Mouse (Mus musculus): ENCODE data around the gene Cyp27a1. TPM values are rescaled to one million over a fixed set of nuclear protein-coding genes. Genes with fewer than 3 reads are reported as not detected.
A peak's percentile ranks its signal among the peaks of the same experiment; 100 is the strongest.

Cyp27a1 gene
- polyA plus RNA-seq, 1 experiment from 2014 or later = 14.1 TPM

- H3K4me3 ChIP-seq = peak overlapping the region; percentile 5; the same call in 1 of the 2 replicates
- 6% methylated on average over 5 of the region's 5 CpGs for WGBS
- H3K36me3 ChIP-seq = no peaks in the 10 kb centered on the region
- H3K4me2 ChIP-seq (replicated peaks) = peak overlapping the region; percentile 89
- peaks cover 21% of the 10 kb centered on the region for H3K4me1 ChIP-seq
- H3K27ac ChIP-seq = no peak overlapping the region
- no peak for ATAC-seq (ENCODE audit: low FRiP score, low read depth)
- no peak overlapping the region for H3K9ac ChIP-seq
- H3K9me3 ChIP-seq = no peaks in the 10 kb centered on the region
- H3K27me3 ChIP-seq = peaks cover 93% of the 10 kb centered on the region
Observed at GRCm38 (mm10) chr1:74775816-74776215, 62.4 kb downstream of the Cyp27a1 start.

- peaks cover 20% of the 10 kb centered on the region for H3K4me1 ChIP-seq
- no peak overlapping the region for H3K4me3 ChIP-seq
- 30% methylated on average over 3 of the region's 3 CpGs for WGBS
- no peaks in the 10 kb centered on the region for H3K9me3 ChIP-seq
- no peak overlapping the region for H3K4me2 ChIP-seq (replicated peaks)
- H3K9ac ChIP-seq = no peak overlapping the region
- H3K27ac ChIP-seq = no peak overlapping the region
- peaks cover 95% of the 10 kb centered on the region for H3K27me3 ChIP-seq
- no peak for ATAC-seq (ENCODE audit: low FRiP score, low read depth)
- H3K36me3 ChIP-seq = no peaks in the 10 kb centered on the region
Observed at GRCm38 (mm10) chr1:74778934-74779486, 65.6 kb downstream of the Cyp27a1 start.

GRCm38 (mm10) chr1:74782045-74782444 is 68.7 kb downstream of the Cyp27a1 start:
- ATAC-seq (ENCODE audit: low FRiP score, low read depth) = no peak
- Histone ChIP-seq H3K4me2 (replicated peaks) (no peak overlapping the region), H3K4me3 (no peak overlapping the region), H3K27ac (no peak overlapping the region), H3K27me3 (peaks cover 94% of the 10 kb centered on the region), H3K36me3 (no peaks in the 10 kb centered on the region), H3K9ac (no peak overlapping the region), H3K4me1 (peaks cover 22% of the 10 kb centered on the region), H3K9me3 (peaks cover 5% of the 10 kb centered on the region; the same call in 1 of the 2 replicates)
- 18% methylated on average over 14 of the region's 14 CpGs for WGBS

GRCm38 (mm10) chr1:74783554-74783953 is 70.2 kb downstream of the Cyp27a1 start:
- 3% methylated on average over 12 of the region's 13 CpGs for WGBS
- ATAC-seq (ENCODE audit: low FRiP score, low read depth) = no peak

GRCm38 (mm10) chr1:74784041-74784759 is 70.8 kb downstream of the Cyp27a1 start:
- Histone ChIP-seq H3K9ac (peak overlapping the region; percentile 59), H3K4me3 (peak overlapping the region; percentile 44), H3K9me3 (peaks cover 5% of the 10 kb centered on the region; the same call in 1 of the 2 replicates), H3K27ac (no peak overlapping the region), H3K4me1 (peaks cover 32% of the 10 kb centered on the region), H3K4me2 (replicated peaks) (peak overlapping the region; percentile 79), H3K27me3 (peaks cover 95% of the 10 kb centered on the region), H3K36me3 (no peaks in the 10 kb centered on the region)
- WGBS = under 1% methylated on average over 67 of the region's 67 CpGs
- ATAC-seq (ENCODE audit: low FRiP score, low read depth) = no peak

More at GRCm38 (mm10) chr1:74783554-74783953, 70.2 kb downstream of the Cyp27a1 start:
- peaks cover 26% of the 10 kb centered on the region for H3K4me1 ChIP-seq
- peaks cover 95% of the 10 kb centered on the region for H3K27me3 ChIP-seq
- H3K4me2 ChIP-seq (replicated peaks) = peak overlapping the region; percentile 79
- H3K36me3 ChIP-seq = no peaks in the 10 kb centered on the region
- peaks cover 5% of the 10 kb centered on the region; the same call in 1 of the 2 replicates for H3K9me3 ChIP-seq
- H3K27ac ChIP-seq = peak overlapping the region; percentile 22; the same call in 1 of the 2 replicates
- H3K4me3 ChIP-seq = peak overlapping the region; percentile 44
- H3K9ac ChIP-seq = peak overlapping the region; percentile 59; the same call in 1 of the 2 replicates

Other genes with a start within 250 kb of the Cyp27a1 start
- gene Cnot9, start 207.5 kb upstream of the Cyp27a1 start, polyA plus RNA-seq (2015; fragmentation: Nextera tagmentation; extraction: Ambion mirVana) = 69.4 and 70.5 TPM in 2 replicates
- 0.79 and 1.5 TPM in 2 replicates for gene Plcd4, start 170.7 kb upstream of the Cyp27a1 start, polyA plus RNA-seq (2015; fragmentation: Nextera tagmentation; extraction: Ambion mirVana)
- gene Usp37, start 169.3 kb upstream of the Cyp27a1 start, polyA plus RNA-seq (2015; fragmentation: Nextera tagmentation; extraction: Ambion mirVana) = 37.2 and 40.3 TPM in 2 replicates
- gene Zfp142, start 125.3 kb upstream of the Cyp27a1 start, polyA plus RNA-seq (2015; fragmentation: Nextera tagmentation; extraction: Ambion mirVana) = 8.1 TPM in 2 replicates
- 16.5 and 16.6 TPM in 2 replicates for gene Bcs1l, start 125.3 kb upstream of the Cyp27a1 start, polyA plus RNA-seq (2015; fragmentation: Nextera tagmentation; extraction: Ambion mirVana)
- 41.6 and 45.9 TPM in 2 replicates for gene Rnf25, start 112.2 kb upstream of the Cyp27a1 start, polyA plus RNA-seq (2015; fragmentation: Nextera tagmentation; extraction: Ambion mirVana)
- 9.6 and 10.9 TPM in 2 replicates for gene Stk36, start 112.1 kb upstream of the Cyp27a1 start, polyA plus RNA-seq (2015; fragmentation: Nextera tagmentation; extraction: Ambion mirVana)
- 16.3 and 19.1 TPM in 2 replicates for gene Ttll4, start 51.8 kb upstream of the Cyp27a1 start, polyA plus RNA-seq (2015; fragmentation: Nextera tagmentation; extraction: Ambion mirVana)
- 1.9 and 2.1 TPM in 2 replicates for gene Prkag3, start 35.6 kb downstream of the Cyp27a1 start, polyA plus RNA-seq (2015; fragmentation: Nextera tagmentation; extraction: Ambion mirVana)
- 39.7 and 51.8 TPM in 2 replicates for gene Wnt6, start 58.3 kb downstream of the Cyp27a1 start, polyA plus RNA-seq (2015; fragmentation: Nextera tagmentation; extraction: Ambion mirVana)
- 3.9 and 4.5 TPM in 2 replicates for gene Wnt10a, start 77.9 kb downstream of the Cyp27a1 start, polyA plus RNA-seq (2015; fragmentation: Nextera tagmentation; extraction: Ambion mirVana)
- gene Cdk5r2, start 141.4 kb downstream of the Cyp27a1 start, polyA plus RNA-seq (2015; fragmentation: Nextera tagmentation; extraction: Ambion mirVana) = 0.11 TPM in 1 of 2 replicates, not detected in the other
- 0.11 TPM in 1 of 2 replicates, not detected in the other for gene Fev, start 171.8 kb downstream of the Cyp27a1 start, polyA plus RNA-seq (2015; fragmentation: Nextera tagmentation; extraction: Ambion mirVana)
- gene Cryba2, start 179.6 kb downstream of the Cyp27a1 start, polyA plus RNA-seq (2015; fragmentation: Nextera tagmentation; extraction: Ambion mirVana) = not detected in 2 replicates
- gene Cfap65, start 222.0 kb downstream of the Cyp27a1 start, polyA plus RNA-seq (2015; fragmentation: Nextera tagmentation; extraction: Ambion mirVana) = not detected in 2 replicates
- gene Ihh, start 238.1 kb downstream of the Cyp27a1 start, polyA plus RNA-seq (2015; fragmentation: Nextera tagmentation; extraction: Ambion mirVana) = 8.4 and 8.6 TPM in 2 replicates